Mouse (Mus musculus) forebrain, embryonic 12.5 days (tissue): ENCODE data around the gene Cdh13. TPM values are rescaled to one million over a fixed set of nuclear protein-coding genes. Genes with fewer than 3 reads are reported as not detected.
"Not testable (repeated sequence)": the region's sequence is repeated elsewhere in the genome, so short reads cannot be mapped to it uniquely, and the experiment has no call there.

Source experiments
- ATAC-seq: fragments of 200-750 bp; cut with Nextera tagmentation; 2 replicates; pipeline ENCODE4 v1.8.0; 2017; ENCODE audit warnings: moderate TSS enrichment; ENCODE audit not compliant: low FRiP score
- H3K27ac ChIP-seq: fragments of 300-500 bp; sonication (generic); 2 replicates; pipeline ENCODE4 v1.5.1; 2016; ENCODE audit warnings: mild to moderate bottlenecking
- H3K27me3 ChIP-seq: fragments of 300-500 bp; sonication (generic); 2 replicates; pipeline ENCODE4 v1.6.1; 2016; ENCODE audit warnings: mild to moderate bottlenecking
- H3K36me3 ChIP-seq: fragments of 300-500 bp; sonication (generic); replicated peaks from 2 replicates; pipeline ENCODE4 v1.6.1; 2016; ENCODE audit warnings: mild to moderate bottlenecking
- H3K4me1 ChIP-seq: fragments of 300-500 bp; sonication (generic); 2 replicates; pipeline ENCODE4 v1.6.1; 2016
- H3K4me2 ChIP-seq: fragments of 300-500 bp; sonication (generic); 2 replicates; pipeline ENCODE4 v1.6.1; 2016; ENCODE audit warnings: mild to moderate bottlenecking, moderate library complexity
- H3K4me3 ChIP-seq: fragments of 300-500 bp; sonication (generic); replicated peaks from 2 replicates; pipeline ENCODE4 v1.5.1; 2016; ENCODE audit warnings: mild to moderate bottlenecking
- H3K9ac ChIP-seq: fragments of 300-500 bp; sonication (generic); 2 replicates; pipeline ENCODE4 v1.6.1; 2016; ENCODE audit warnings: mild to moderate bottlenecking
- H3K9me3 ChIP-seq: fragments of 300-500 bp; sonication (generic); 2 replicates; pipeline ENCODE4 v1.6.1; 2016
- WGBS: fragments of 180-500 bp; shearing (Covaris S2); methylation state at CpG from one replicate; pipeline ENCODE4 v1.1.7; 2016; 5-methylcytosine and 5-hydroxymethylcytosine counted together
- polyA plus RNA-seq: library from polyadenylated mRNA; unstranded; fragments of >200 nt; fragmentation: Nextera tagmentation; extraction: Ambion mirVana; gene quantifications from 2 replicates; pipeline ENCODE4 v1.2.1, GENCODE M21; 2016

The Cdh13 gene
- polyA plus RNA-seq, 1 experiment from 2014 or later: 10.8 TPM

DNA sequence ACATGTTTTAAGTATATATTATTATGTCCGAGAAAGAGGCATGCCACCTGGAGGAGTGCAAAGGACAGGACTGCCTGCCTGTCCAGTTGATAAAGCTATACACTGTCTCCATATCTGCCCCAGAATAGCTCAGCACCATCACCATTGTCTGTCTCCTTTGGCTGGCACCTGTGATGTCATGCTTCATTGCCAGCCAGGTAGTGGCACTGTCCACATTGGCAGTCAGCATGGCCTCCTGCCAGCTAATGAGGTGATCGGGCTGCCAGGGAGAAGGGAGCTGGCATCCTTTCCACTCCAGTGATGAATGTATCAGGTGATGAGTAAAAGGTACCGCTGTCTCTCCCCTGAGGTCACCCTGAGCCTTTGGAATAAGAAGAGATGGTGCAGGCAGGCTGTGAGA lies 465.7 kb downstream of the Cdh13 start:
- Histone ChIP-seq H3K4me3 (no peak overlapping the region), H3K9me3 (no peaks in the 10 kb centered on the region), H3K4me2 (no peak overlapping the region), H3K27me3 (no peaks in the 10 kb centered on the region), H3K27ac (no peak overlapping the region), H3K36me3 (no peaks in the 10 kb centered on the region), H3K9ac (no peak overlapping the region), H3K4me1 (no peaks in the 10 kb centered on the region; the same call in 1 of the 2 replicates)
- no peak for ATAC-seq
- WGBS: 91% methylated on average over 3 of the region's 3 CpGs

DNA sequence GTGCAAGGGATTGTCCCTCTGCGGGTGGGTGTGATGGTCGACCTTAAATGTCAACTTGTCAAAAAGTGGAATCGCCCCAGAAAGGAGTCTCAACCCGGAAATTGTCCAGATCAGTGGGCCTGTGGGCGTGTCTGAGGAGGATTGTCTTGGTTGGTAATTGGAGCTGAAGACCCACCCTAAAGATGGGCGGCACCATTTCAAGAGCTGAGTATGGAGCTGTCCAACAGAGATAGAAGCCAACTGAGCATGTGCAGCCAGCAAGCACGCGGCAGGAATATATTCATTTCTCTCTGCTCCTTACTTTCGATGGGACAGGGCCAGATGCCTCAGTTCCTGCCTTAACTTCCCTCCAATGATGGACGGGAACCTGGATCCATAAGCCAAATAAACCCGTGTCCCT lies 466.3 kb downstream of the Cdh13 start:
- WGBS: 89% methylated on average over 11 of the region's 11 CpGs
- no peaks in the 10 kb centered on the region for H3K27me3 ChIP-seq

DNA sequence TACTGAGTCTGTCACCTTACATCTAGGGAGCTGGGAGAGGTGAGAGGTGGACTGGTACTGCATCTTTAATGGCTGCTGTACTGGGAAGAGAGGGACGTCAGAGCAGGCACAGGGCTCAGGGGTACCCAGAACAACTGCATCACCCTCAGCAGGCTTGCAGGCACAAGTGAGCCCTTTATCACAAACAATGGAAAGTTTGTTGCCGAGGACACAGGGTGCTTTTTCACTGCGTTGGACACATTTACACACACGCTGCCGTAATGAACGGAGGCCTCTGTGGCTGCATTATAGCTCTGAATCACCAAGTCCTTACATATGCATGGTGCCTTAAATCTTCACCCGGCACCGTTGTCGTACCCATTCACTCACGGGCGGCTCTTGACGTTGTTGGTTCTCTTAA lies 470.2 kb downstream of the Cdh13 start:
- Histone ChIP-seq H3K4me3 (no peak overlapping the region), H3K9me3 (no peaks in the 10 kb centered on the region), H3K36me3 (no peaks in the 10 kb centered on the region), H3K27me3 (no peaks in the 10 kb centered on the region), H3K9ac (no peak overlapping the region), H3K4me2 (no peak overlapping the region), H3K4me1 (no peaks in the 10 kb centered on the region; the same call in 1 of the 2 replicates), H3K27ac (no peak overlapping the region)
- 58% methylated on average over 12 of the region's 12 CpGs for WGBS
- no peak for ATAC-seq

More for the DNA sequence above, 466.3 kb downstream of the Cdh13 start:
- H3K9me3 ChIP-seq: no peaks in the 10 kb centered on the region
- ATAC-seq: no peak
- H3K9ac ChIP-seq: no peak overlapping the region
- H3K4me3 ChIP-seq: no peak overlapping the region
- no peak overlapping the region for H3K4me2 ChIP-seq
- H3K36me3 ChIP-seq: no peaks in the 10 kb centered on the region
- no peak overlapping the region for H3K27ac ChIP-seq
- no peaks in the 10 kb centered on the region; the same call in 1 of the 2 replicates for H3K4me1 ChIP-seq

DNA sequence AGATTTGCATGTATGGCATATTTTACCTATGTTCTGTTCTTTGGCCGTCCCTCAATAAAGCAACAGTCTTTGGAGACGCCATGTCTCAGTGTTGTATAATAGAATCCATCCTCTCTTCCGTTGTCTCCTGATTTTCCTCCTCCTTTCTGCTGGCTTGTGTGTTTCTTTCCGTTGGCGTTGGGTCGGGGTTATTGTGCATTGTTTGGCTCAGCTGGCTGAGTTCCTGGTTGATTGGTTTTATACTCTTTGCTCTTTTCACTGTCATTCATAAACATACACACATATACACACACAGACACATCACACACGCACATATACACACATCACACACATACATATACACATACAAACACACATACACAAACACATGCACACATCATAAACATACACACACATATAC lies 470.6 kb downstream of the Cdh13 start:
- no peak overlapping the region for H3K4me3 ChIP-seq
- H3K4me2 ChIP-seq: no peak overlapping the region
- no peak for ATAC-seq
- no peak overlapping the region for H3K9ac ChIP-seq
- H3K36me3 ChIP-seq: no peaks in the 10 kb centered on the region
- no peak overlapping the region for H3K27ac ChIP-seq
- 83% methylated on average over 7 of the region's 7 CpGs for WGBS
- H3K9me3 ChIP-seq: no peaks in the 10 kb centered on the region
- H3K4me1 ChIP-seq: no peaks in the 10 kb centered on the region; the same call in 1 of the 2 replicates
- no peaks in the 10 kb centered on the region for H3K27me3 ChIP-seq

DNA sequence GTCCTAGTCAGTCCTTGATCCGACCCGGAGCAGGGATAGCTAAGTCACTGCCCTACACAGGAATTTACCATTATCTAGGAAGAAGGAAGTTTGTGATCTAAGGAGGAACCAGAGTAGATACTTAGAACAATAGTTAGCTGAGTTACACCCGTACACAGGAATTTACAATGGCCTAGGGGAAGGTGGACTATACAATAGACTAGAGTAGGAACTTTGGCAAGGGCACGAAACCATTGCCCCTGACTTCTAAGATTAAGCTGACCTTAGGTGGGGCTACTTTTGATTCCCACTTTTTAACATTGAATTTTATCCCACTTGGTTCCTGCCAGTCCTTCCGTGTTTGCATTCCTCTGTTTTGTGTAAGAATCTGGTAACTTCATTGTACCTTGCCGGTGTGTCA lies 494.0 kb downstream of the Cdh13 start:
- 88% methylated on average over 6 of the region's 6 CpGs for WGBS
- H3K4me1 ChIP-seq, H3K27me3 ChIP-seq, H3K36me3 ChIP-seq, H3K4me3 ChIP-seq, ATAC-seq, H3K9ac ChIP-seq, H3K9me3 ChIP-seq, H3K27ac ChIP-seq, H3K4me2 ChIP-seq: not testable (repeated sequence)

DNA sequence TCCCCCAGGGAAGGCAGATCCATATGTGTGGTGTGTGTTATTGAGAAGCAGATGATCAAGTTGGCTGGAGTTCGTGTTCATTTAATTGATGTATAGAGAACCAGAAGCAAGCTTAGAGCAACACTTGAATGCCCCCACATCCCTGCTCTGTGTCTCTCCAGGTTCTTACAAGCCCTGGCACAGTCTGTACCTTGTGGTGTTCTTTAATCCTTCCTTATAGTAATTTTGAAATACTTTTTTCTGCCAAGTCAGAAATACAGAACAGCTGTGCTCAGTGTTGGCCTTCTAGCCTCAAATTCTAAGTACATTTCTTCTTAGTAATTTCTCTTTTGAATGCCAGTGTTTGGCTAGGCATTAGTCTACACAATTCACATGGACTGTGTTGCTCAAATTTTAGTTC lies 494.8 kb downstream of the Cdh13 start:
- Histone ChIP-seq H3K9me3 (no peaks in the 10 kb centered on the region), H3K9ac (no peak overlapping the region), H3K4me2 (no peak overlapping the region), H3K4me1 (no peaks in the 10 kb centered on the region), H3K27ac (no peak overlapping the region), H3K4me3 (no peak overlapping the region), H3K36me3 (no peaks in the 10 kb centered on the region), H3K27me3 (no peaks in the 10 kb centered on the region)
- ATAC-seq: no peak
- WGBS: 75% methylated on average over 1 of the region's 1 CpGs

DNA sequence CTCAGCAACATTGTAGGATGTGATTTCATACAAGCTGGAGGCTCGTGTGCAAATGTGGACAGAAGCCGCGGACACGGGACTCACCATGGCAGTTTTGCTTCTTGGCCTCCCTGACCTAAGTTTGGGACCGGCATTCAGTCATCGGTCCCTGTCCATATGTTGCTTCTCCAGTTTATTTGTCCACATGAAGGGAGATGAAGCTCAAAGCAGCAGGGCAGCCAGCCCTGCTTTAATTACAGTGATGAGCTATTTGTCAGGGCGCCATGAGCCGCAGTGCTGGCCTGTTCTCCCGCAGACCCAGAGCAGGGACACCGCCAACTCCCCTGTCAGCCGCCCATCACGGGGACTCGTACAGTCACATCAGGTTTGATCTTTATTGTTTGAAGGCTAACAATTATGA lies 502.1 kb downstream of the Cdh13 start:
- H3K9ac ChIP-seq: no peak overlapping the region
- no peak overlapping the region for H3K27ac ChIP-seq
- no peaks in the 10 kb centered on the region for H3K27me3 ChIP-seq
- ATAC-seq: no peak
- WGBS: 89% methylated on average over 13 of the region's 13 CpGs
- H3K9me3 ChIP-seq: no peaks in the 10 kb centered on the region
- H3K4me3 ChIP-seq: no peak overlapping the region
- no peak overlapping the region for H3K4me2 ChIP-seq
- no peaks in the 10 kb centered on the region for H3K36me3 ChIP-seq
- H3K4me1 ChIP-seq: no peaks in the 10 kb centered on the region

DNA sequence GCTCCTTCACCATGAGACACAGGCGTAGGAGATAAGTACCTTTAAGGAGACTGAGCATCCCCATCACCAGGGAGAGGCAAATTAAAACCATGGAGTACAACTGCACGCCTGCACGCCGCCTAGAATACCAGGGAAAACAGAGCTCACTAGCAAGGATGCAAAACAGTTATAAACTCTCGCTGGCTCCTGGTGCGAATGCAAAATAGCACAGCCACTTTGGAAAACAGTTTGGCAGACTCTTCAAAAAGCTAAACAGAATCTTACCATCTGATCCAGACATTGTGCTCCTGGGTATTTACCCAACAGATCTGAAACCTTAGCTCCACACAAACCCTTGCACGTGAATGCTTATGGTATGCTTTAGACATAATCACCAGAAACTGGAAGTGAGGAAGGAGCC lies 506.1 kb downstream of the Cdh13 start:
- H3K36me3 ChIP-seq: no peaks in the 10 kb centered on the region
- H3K4me3 ChIP-seq: no peak overlapping the region
- H3K4me1 ChIP-seq: no peaks in the 10 kb centered on the region
- 86% methylated on average over 7 of the region's 7 CpGs for WGBS
- H3K9me3 ChIP-seq: no peaks in the 10 kb centered on the region
- no peaks in the 10 kb centered on the region for H3K27me3 ChIP-seq
- H3K27ac ChIP-seq: no peak overlapping the region
- H3K4me2 ChIP-seq: no peak overlapping the region
- ATAC-seq: no peak
- H3K9ac ChIP-seq: no peak overlapping the region

DNA sequence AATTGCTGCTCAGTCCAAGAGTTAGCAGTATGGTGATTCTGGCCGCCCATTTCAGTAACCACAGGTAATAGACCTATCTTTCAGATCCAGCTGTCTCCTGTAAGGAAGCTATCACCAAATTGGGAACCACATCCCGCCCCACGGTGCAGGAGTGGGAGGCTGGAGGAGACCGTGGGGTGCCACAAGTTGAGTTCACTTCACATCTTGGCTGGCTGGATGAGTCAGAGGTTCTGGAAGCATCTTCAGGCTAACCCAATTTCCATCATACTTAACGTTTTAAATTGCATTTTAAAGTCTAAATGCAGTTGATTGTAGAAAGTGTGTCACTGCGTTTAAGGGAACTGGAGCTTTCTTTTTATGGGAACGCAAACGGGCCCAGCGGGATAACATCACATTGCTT lies 511.4 kb downstream of the Cdh13 start:
- Histone ChIP-seq H3K27me3 (no peaks in the 10 kb centered on the region), H3K36me3 (no peaks in the 10 kb centered on the region), H3K27ac (no peak overlapping the region), H3K4me3 (no peak overlapping the region), H3K9ac (no peak overlapping the region), H3K4me2 (no peak overlapping the region), H3K9me3 (no peaks in the 10 kb centered on the region), H3K4me1 (no peaks in the 10 kb centered on the region)
- 89% methylated on average over 9 of the region's 9 CpGs for WGBS
- ATAC-seq: no peak

DNA sequence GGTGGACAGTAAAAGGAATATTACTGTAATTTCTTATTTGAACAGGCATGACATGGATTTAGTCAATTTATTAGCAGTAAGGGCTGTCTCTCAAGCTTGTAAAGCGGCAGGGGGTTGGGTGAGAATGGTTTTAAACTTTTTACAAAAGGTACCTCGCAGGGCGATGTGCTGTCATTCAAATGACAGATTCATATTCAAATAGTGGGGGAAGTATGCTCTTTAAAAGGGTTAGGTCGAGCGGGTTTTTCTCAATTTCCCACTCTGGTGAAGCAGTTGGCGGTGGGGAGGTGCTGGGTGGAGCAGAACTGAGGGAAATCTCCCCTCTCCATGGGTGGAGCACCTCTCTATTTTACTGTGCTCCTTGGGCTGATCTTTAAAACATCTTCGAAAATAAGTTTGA lies 513.0 kb downstream of the Cdh13 start:
- Histone ChIP-seq H3K36me3 (no peaks in the 10 kb centered on the region), H3K27ac (no peak overlapping the region), H3K4me2 (no peak overlapping the region), H3K27me3 (no peaks in the 10 kb centered on the region), H3K9me3 (no peaks in the 10 kb centered on the region), H3K4me1 (no peaks in the 10 kb centered on the region), H3K4me3 (no peak overlapping the region), H3K9ac (no peak overlapping the region)
- WGBS: 53% methylated on average over 7 of the region's 7 CpGs
- ATAC-seq: no peak

DNA sequence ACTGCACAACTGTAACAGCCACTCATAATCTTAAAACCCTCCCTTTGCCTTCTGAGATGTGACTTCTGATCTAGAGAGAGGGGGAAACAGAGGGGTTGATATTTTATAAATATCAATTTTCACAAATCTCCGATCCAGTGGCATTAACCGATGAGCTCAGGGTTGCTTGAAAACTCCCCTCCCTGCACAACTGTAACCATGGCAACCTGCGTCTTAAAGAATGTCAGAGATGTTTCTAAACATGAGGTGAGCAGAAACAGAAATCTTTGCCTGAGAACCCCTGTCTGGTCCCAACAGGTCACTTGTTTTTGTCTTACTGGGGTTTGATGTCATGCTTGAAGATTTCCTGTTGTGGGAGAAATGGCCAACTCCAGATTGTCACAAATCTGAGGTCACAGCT lies 513.6 kb downstream of the Cdh13 start:
- Histone ChIP-seq H3K4me1 (no peaks in the 10 kb centered on the region), H3K9ac (no peak overlapping the region), H3K36me3 (no peaks in the 10 kb centered on the region), H3K4me3 (no peak overlapping the region), H3K9me3 (no peaks in the 10 kb centered on the region), H3K27ac (no peak overlapping the region), H3K27me3 (no peaks in the 10 kb centered on the region), H3K4me2 (no peak overlapping the region)
- WGBS: 80% methylated on average over 3 of the region's 3 CpGs
- ATAC-seq: no peak

DNA sequence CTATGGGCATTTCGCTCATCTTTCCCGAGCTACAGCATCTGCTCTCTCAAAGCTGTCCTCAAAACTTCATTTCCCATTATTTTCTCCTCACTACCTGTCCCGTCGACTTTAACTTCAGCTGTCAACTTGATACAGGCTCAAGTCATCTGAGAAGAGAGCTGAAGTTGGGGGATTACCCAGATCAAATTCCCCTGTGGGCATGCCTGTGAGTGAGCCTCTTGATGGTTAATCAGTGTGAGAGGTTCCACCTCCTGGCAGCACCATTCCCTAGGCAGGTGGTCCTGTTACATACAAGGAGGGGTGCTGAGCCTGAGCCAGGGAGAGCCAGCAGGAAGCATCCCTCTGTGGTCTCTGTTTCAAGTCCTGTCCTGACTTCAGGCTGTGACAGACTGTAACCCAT lies 519.6 kb downstream of the Cdh13 start:
- H3K4me1 ChIP-seq: no peaks in the 10 kb centered on the region

DNA sequence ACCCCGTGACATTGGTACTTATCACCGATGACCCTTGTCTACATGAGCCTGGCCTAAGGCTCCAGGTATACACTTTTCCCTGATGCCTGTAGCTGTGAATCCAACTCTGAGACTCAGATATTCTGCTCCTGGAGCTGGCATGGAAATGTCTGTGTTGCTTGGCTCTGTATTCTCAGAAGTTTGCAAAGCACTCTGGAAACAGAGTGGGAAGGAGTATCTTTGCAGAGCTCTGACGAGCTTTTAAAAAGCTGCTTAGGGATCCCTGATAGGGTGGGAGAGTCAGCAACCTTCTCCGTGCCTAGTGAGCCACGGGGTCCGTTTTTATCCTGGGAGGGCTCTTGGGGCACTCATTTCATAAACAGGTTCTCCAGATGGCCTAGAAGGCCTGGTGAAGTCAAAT lies 526.1 kb downstream of the Cdh13 start:
- no peak for ATAC-seq

More for the DNA sequence above, 519.6 kb downstream of the Cdh13 start:
- no peaks in the 10 kb centered on the region for H3K9me3 ChIP-seq
- no peak overlapping the region for H3K27ac ChIP-seq
- H3K27me3 ChIP-seq: no peaks in the 10 kb centered on the region
- H3K36me3 ChIP-seq: no peaks in the 10 kb centered on the region
- no peak overlapping the region for H3K9ac ChIP-seq
- H3K4me2 ChIP-seq: no peak overlapping the region
- no peak overlapping the region for H3K4me3 ChIP-seq
- ATAC-seq: no peak
- 77% methylated on average over 4 of the region's 4 CpGs for WGBS

More for the DNA sequence above, 526.1 kb downstream of the Cdh13 start:
- H3K4me2 ChIP-seq: no peak overlapping the region
- H3K4me1 ChIP-seq: no peaks in the 10 kb centered on the region; the same call in 1 of the 2 replicates
- no peaks in the 10 kb centered on the region for H3K36me3 ChIP-seq
- H3K9ac ChIP-seq: no peak overlapping the region
- 75% methylated on average over 6 of the region's 6 CpGs for WGBS
- H3K27ac ChIP-seq: no peak overlapping the region
- no peak overlapping the region for H3K4me3 ChIP-seq
- no peaks in the 10 kb centered on the region for H3K27me3 ChIP-seq
- H3K9me3 ChIP-seq: no peaks in the 10 kb centered on the region
